Mouse (Mus musculus) embryonic facial prominence, embryonic 11.5 days (tissue): ENCODE measurements around the gene Trmt6. TPM values are rescaled to one million over a fixed set of nuclear protein-coding genes. Genes with fewer than 3 reads are reported as not detected.

Experiments
- ATAC-seq: fragments of 200-750 bp; cut with Nextera tagmentation; replicated peaks from 2 replicates; pipeline ENCODE4 v1.8.0; 2017; ENCODE audit warnings: low read depth; ENCODE audit not compliant: insufficient number of reproducible peaks, low FRiP score, low TSS enrichment
- DNase-seq: peaks from one replicate; pipeline ENCODE4 v3.0.0-alpha.2; 2015; ENCODE audit warnings: low spot score
- H3K27ac ChIP-seq: fragments of 300-500 bp; sonication (generic); replicated peaks from 2 replicates; pipeline ENCODE4 v1.5.1; 2014; ENCODE audit warnings: mild to moderate bottlenecking, low read depth, low read length, control low read depth
- H3K27me3 ChIP-seq: fragments of 300-500 bp; sonication (generic); 2 replicates; pipeline ENCODE4 v1.6.1; 2014; ENCODE audit warnings: mild to moderate bottlenecking, low read length, moderate library complexity, mixed read lengths; ENCODE audit not compliant: control insufficient read depth, insufficient read depth
- H3K36me3 ChIP-seq: fragments of 300-500 bp; sonication (generic); replicated peaks from 2 replicates; pipeline ENCODE4 v1.6.1; 2014; ENCODE audit warnings: low read depth, mild to moderate bottlenecking, low read length, moderate library complexity, mixed read lengths; ENCODE audit not compliant: control insufficient read depth, insufficient read depth
- H3K4me1 ChIP-seq: fragments of 300-500 bp; sonication (generic); 2 replicates; pipeline ENCODE4 v1.6.1; 2014; ENCODE audit warnings: low read length, mixed read lengths; ENCODE audit not compliant: control insufficient read depth, insufficient read depth
- H3K4me2 ChIP-seq: fragments of 300-500 bp; sonication (generic); 2 replicates; pipeline ENCODE4 v1.6.1; 2014; ENCODE audit warnings: low read depth, mild to moderate bottlenecking, control low read depth, low read length, moderate library complexity
- H3K4me3 ChIP-seq: fragments of 300-500 bp; sonication (generic); 2 replicates; pipeline ENCODE4 v1.5.1; 2014; ENCODE audit warnings: low read depth, low read length, control low read depth
- H3K9ac ChIP-seq: fragments of 300-500 bp; sonication (generic); replicated peaks from 2 replicates; pipeline ENCODE4 v1.6.1; 2014; ENCODE audit warnings: mild to moderate bottlenecking, control low read depth, low read length
- H3K9me3 ChIP-seq: fragments of 300-500 bp; sonication (generic); replicated peaks from 2 replicates; pipeline ENCODE4 v1.6.1; 2016; ENCODE audit warnings: mild to moderate bottlenecking, low read length, inconsistent platforms, mixed read lengths; ENCODE audit not compliant: control insufficient read depth
- WGBS: fragments of 180-500 bp; shearing (Covaris S2); extraction: QIAGEN DNeasy Blood & Tissue Kit; methylation state at CpG from one replicate; pipeline ENCODE4 v1.1.7; 2014; 5-methylcytosine and 5-hydroxymethylcytosine counted together
- polyA plus RNA-seq: library from polyadenylated mRNA; unstranded; fragments of >200 nt; fragmentation: Nextera tagmentation; extraction: Ambion mirVana; gene quantifications from 2 replicates; pipeline ENCODE4 v1.2.1, GENCODE M21; 2014

The Trmt6 gene
- polyA plus RNA-seq, 1 experiment from 2014 or later = 43.7 TPM

GRCm38 (mm10) chr2:132847581-132847980 is 31.7 kb upstream of the Trmt6 start:
- DNase-seq (no peak), ATAC-seq (no peak)
- Histone ChIP-seq H3K4me3 (peak overlapping the region; percentile 89), H3K4me2 (peak overlapping the region; percentile 76), H3K4me1 (peaks cover 2% of the 10 kb centered on the region; the same call in 1 of the 2 replicates), H3K27me3 (no peaks in the 10 kb centered on the region), H3K9me3 (no peaks in the 10 kb centered on the region), H3K27ac (no peak overlapping the region), H3K9ac (no peak overlapping the region), H3K36me3 (no peaks in the 10 kb centered on the region)
- WGBS = 40% methylated on average over 7 of the region's 7 CpGs

GRCm38 (mm10) chr2:132846407-132847358 is 30.8 kb upstream of the Trmt6 start, which contains the start of gene Crls1:
TSS of gene Crls1 (plus strand) at chr2:132846666.
- WGBS = under 1% methylated on average over 91 of the region's 96 CpGs
- Histone ChIP-seq H3K36me3 (no peaks in the 10 kb centered on the region), H3K9me3 (no peaks in the 10 kb centered on the region), H3K9ac (peak within 1 kb of the TSS; percentile 90), H3K4me2 (peak within 1 kb of the TSS; percentile 76), H3K4me3 (peak within 1 kb of the TSS; percentile 89), H3K27ac (peak within 1 kb of the TSS; percentile 67), H3K4me1 (peaks cover 2% of the 10 kb centered on the region; the same call in 1 of the 2 replicates), H3K27me3 (no peaks in the 10 kb centered on the region)
- DNase-seq (peak; percentile 93), ATAC-seq (peak; percentile 93)

GRCm38 (mm10) chr2:132841071-132841470 is 25.2 kb upstream of the Trmt6 start:
- no peak overlapping the region for H3K27ac ChIP-seq
- H3K36me3 ChIP-seq = no peaks in the 10 kb centered on the region
- no peaks in the 10 kb centered on the region for H3K4me1 ChIP-seq
- H3K9ac ChIP-seq = no peak overlapping the region
- no peaks in the 10 kb centered on the region for H3K27me3 ChIP-seq
- H3K9me3 ChIP-seq = no peaks in the 10 kb centered on the region
- ATAC-seq = no peak
- H3K4me2 ChIP-seq = no peak overlapping the region
- no peak overlapping the region for H3K4me3 ChIP-seq
- WGBS = 93% methylated on average over 4 of the region's 4 CpGs
- no peak for DNase-seq

- no peak overlapping the region for H3K9ac ChIP-seq
- H3K4me2 ChIP-seq = no peak overlapping the region
- DNase-seq (no peak), ATAC-seq (no peak)
- WGBS = 90% methylated on average over 2 of the region's 2 CpGs
- no peaks in the 10 kb centered on the region for H3K9me3 ChIP-seq
- H3K27ac ChIP-seq = no peak overlapping the region
- H3K4me1 ChIP-seq = no peaks in the 10 kb centered on the region
- peaks cover 10% of the 10 kb centered on the region for H3K36me3 ChIP-seq
- H3K27me3 ChIP-seq = no peaks in the 10 kb centered on the region
- no peak overlapping the region for H3K4me3 ChIP-seq
Observed at GRCm38 (mm10) chr2:132802976-132803375, 12.9 kb downstream of the Trmt6 start.

GRCm38 (mm10) chr2:132794204-132794586 is 21.7 kb downstream of the Trmt6 start:
- DNase-seq (no peak), ATAC-seq (no peak)
- no peaks in the 10 kb centered on the region for H3K27me3 ChIP-seq
- H3K4me2 ChIP-seq = no peak overlapping the region
- WGBS = 82% methylated on average over 7 of the region's 7 CpGs
- no peak overlapping the region for H3K4me3 ChIP-seq
- no peaks in the 10 kb centered on the region for H3K4me1 ChIP-seq
- H3K9ac ChIP-seq = no peak overlapping the region
- no peak overlapping the region for H3K27ac ChIP-seq
- no peaks in the 10 kb centered on the region for H3K36me3 ChIP-seq
- H3K9me3 ChIP-seq = no peaks in the 10 kb centered on the region

DNA sequence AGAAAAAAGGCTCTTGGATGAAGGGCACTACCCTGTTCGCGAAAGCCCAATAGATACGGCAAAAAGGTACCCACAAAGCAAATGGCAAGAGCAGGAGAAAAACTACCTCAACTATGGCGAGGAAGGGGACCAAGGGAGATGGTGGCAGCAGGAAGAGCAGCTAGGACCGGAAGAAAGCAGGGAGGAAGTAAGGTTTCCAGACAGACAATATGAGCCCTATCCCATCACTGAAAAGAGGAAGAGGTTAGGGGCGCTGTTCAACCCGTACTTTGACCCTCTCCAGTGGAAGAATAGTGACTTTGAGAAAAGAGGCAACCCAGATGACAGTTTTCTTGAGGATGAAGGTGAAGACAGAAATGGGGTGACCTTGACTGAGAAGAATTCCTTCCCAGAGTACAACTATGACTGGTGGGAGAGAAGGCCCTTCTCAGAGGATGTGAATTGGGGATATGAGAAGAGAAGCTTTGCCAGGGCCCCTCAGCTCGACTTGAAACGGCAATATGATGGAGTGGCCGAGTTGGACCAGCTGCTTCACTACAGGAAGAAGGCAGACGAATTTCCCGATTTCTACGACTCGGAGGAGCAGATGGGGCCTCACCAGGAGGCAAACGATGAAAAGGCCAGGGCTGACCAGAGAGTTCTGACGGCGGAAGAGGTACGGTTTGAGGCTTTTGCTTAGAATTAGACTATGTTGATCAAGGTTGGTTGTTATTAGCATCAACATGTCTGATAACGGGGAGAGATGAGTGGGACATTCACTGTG is 22.2 kb downstream of the Trmt6 start:
- Histone ChIP-seq H3K4me3 (no peak overlapping the region), H3K27ac (no peak overlapping the region), H3K9ac (no peak overlapping the region), H3K9me3 (no peaks in the 10 kb centered on the region), H3K27me3 (no peaks in the 10 kb centered on the region), H3K36me3 (no peaks in the 10 kb centered on the region), H3K4me2 (no peak overlapping the region), H3K4me1 (no peaks in the 10 kb centered on the region)
- no peak for ATAC-seq
- WGBS = 88% methylated on average over 19 of the region's 19 CpGs
- no peak for DNase-seq

DNA sequence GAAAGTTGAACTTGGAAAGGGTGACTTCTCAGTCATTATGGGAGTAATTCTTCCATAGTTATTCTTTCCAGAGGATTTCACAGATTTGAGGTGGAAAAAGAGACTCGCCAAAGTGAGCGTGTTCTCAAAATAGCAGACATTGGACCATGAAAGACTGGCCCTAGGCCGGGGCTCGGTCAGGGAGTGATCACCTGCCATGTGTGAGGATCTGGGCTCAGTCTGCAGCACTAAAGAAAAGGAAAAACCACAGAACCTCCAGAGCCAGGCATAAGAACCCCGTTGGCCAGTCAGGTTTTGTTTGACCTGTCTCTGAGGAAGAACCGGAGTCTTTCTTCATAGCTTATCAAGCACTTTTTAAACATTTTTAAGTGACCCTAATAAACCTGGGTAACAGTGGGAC is 31.8 kb downstream of the Trmt6 start:
- Histone ChIP-seq H3K27me3 (no peaks in the 10 kb centered on the region), H3K4me1 (no peaks in the 10 kb centered on the region), H3K27ac (no peak overlapping the region), H3K4me2 (no peak overlapping the region), H3K9me3 (no peaks in the 10 kb centered on the region), H3K36me3 (no peaks in the 10 kb centered on the region), H3K9ac (no peak overlapping the region), H3K4me3 (no peak overlapping the region)
- WGBS = 89% methylated on average over 6 of the region's 6 CpGs
- DNase-seq (no peak), ATAC-seq (no peak)
